Mouse (Mus musculus): ENCODE results near the gene Reg3d. TPM values are rescaled to one million over a fixed set of nuclear protein-coding genes. Genes with fewer than 3 reads are reported as not detected.

Reg3d gene
- polyA plus RNA-seq, 1 experiment from 2014 or later = not detected

- no peak for ATAC-seq (replicated peaks; ENCODE audit: insufficient number of reproducible peaks, insufficient read depth, low FRiP score, low read depth)
- Histone ChIP-seq H3K36me3 (no peaks in the 10 kb centered on the region), H3K9ac (no peak overlapping the region), H3K9me3 (replicated peaks) (no peaks in the 10 kb centered on the region), H3K4me2 (no peak overlapping the region), H3K4me1 (replicated peaks) (no peaks in the 10 kb centered on the region), H3K27me3 (no peaks in the 10 kb centered on the region), H3K27ac (no peak overlapping the region), H3K4me3 (no peak overlapping the region)
Measured at GRCm38 (mm10) chr6:78327798-78328197, 50.9 kb downstream of the Reg3d start.

Other genes with a start within 250 kb of the Reg3d start
- gene Reg3b, start 8.2 kb downstream of the Reg3d start, polyA plus RNA-seq (2015; fragmentation: Nextera tagmentation; extraction: Ambion mirVana) = not detected in 2 replicates
- gene Reg3a, start 1.8 kb upstream of the Reg3d start, polyA plus RNA-seq (2015; fragmentation: Nextera tagmentation; extraction: Ambion mirVana) = not detected in 2 replicates
- not detected in 2 replicates for gene Reg2, start 16.8 kb upstream of the Reg3d start, polyA plus RNA-seq (2015; fragmentation: Nextera tagmentation; extraction: Ambion mirVana)
- not detected in 2 replicates for gene Reg1, start 43.8 kb upstream of the Reg3d start, polyA plus RNA-seq (2015; fragmentation: Nextera tagmentation; extraction: Ambion mirVana)
- 1.3 and 5.6 TPM in 2 replicates for gene Reg3g, start 90.0 kb upstream of the Reg3d start, polyA plus RNA-seq (2015; fragmentation: Nextera tagmentation; extraction: Ambion mirVana)

All from heart, embryonic 15.5 days (tissue).